Mouse (Mus musculus) forebrain, embryonic 15.5 days (tissue): ENCODE results near the gene Cks1b. TPM values are rescaled to one million over a fixed set of nuclear protein-coding genes. Genes with fewer than 3 reads are reported as not detected.

ENCODE experiments used
- ATAC-seq: fragments of 200-750 bp; cut with Nextera tagmentation; replicated peaks from 2 replicates; pipeline ENCODE4 v1.8.0; 2017; ENCODE audit warnings: mild to moderate bottlenecking, moderate TSS enrichment, moderate library complexity
- H3K27ac ChIP-seq: fragments of 300-500 bp; sonication (generic); replicated peaks from 2 replicates; pipeline ENCODE4 v1.5.1; 2015; ENCODE audit warnings: mild to moderate bottlenecking, inconsistent platforms
- H3K27me3 ChIP-seq: fragments of 300-500 bp; sonication (generic); 2 replicates; pipeline ENCODE4 v1.6.1; 2015; ENCODE audit warnings: inconsistent platforms
- H3K36me3 ChIP-seq: fragments of 300-500 bp; sonication (generic); 2 replicates; pipeline ENCODE4 v1.6.1; 2015; ENCODE audit warnings: mild to moderate bottlenecking, inconsistent platforms
- H3K4me1 ChIP-seq: fragments of 300-500 bp; sonication (generic); 2 replicates; pipeline ENCODE4 v1.6.1; 2015; ENCODE audit warnings: inconsistent platforms
- H3K4me2 ChIP-seq: fragments of 300-500 bp; sonication (generic); replicated peaks from 2 replicates; pipeline ENCODE4 v1.6.1; 2015; ENCODE audit warnings: mild to moderate bottlenecking, inconsistent platforms
- H3K4me3 ChIP-seq: fragments of 300-500 bp; sonication (generic); 2 replicates; pipeline ENCODE4 v1.5.1; 2015; ENCODE audit warnings: mild to moderate bottlenecking, inconsistent platforms
- H3K9ac ChIP-seq: fragments of 300-500 bp; sonication (generic); replicated peaks from 2 replicates; pipeline ENCODE4 v1.6.1; 2015; ENCODE audit warnings: mild to moderate bottlenecking, inconsistent platforms
- H3K9me3 ChIP-seq: fragments of 300-500 bp; sonication (generic); 2 replicates; pipeline ENCODE4 v1.6.1; 2016; ENCODE audit warnings: inconsistent platforms
- WGBS: fragments of 180-500 bp; shearing (Covaris S2); methylation state at CpG from one replicate; pipeline ENCODE4 v1.1.7; 2015; ENCODE audit warnings: mixed read lengths; 5-methylcytosine and 5-hydroxymethylcytosine counted together
- polyA plus RNA-seq: library from polyadenylated mRNA; unstranded; fragments of >200 nt; fragmentation: Nextera tagmentation; extraction: Ambion mirVana; gene quantifications from 2 replicates; pipeline ENCODE4 v1.2.1, GENCODE M21; 2015

Cks1b gene
- polyA plus RNA-seq, 1 experiment from 2014 or later = 165 TPM

DNA sequence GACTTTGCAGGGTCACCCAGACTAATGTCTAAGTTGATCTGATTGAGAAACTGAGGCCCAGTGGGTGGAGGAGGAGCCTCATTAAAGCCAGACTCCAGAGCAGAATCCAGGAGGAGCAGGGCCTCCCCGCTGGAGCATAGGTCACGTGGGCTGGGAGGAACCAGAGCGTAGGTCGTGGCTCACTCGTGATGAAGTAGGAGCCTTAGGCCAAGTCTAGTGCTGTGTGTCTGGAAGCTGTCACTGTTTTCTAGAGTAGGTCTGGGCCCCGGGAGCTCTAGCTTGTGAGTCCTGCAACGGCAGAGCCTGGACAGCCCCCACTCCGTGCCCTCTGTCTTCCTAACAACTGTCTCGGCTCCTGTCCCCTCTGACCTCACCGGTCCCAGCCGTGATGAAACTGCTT is 50.8 kb downstream of the Cks1b start:
- Histone ChIP-seq H3K9me3 (no peaks in the 10 kb centered on the region), H3K4me3 (no peak overlapping the region), H3K4me2 (no peak overlapping the region), H3K27me3 (no peaks in the 10 kb centered on the region), H3K9ac (no peak overlapping the region), H3K36me3 (no peaks in the 10 kb centered on the region), H3K27ac (no peak overlapping the region), H3K4me1 (no peaks in the 10 kb centered on the region)
- no peak for ATAC-seq
- WGBS = 77% methylated on average over 11 of the region's 11 CpGs

DNA sequence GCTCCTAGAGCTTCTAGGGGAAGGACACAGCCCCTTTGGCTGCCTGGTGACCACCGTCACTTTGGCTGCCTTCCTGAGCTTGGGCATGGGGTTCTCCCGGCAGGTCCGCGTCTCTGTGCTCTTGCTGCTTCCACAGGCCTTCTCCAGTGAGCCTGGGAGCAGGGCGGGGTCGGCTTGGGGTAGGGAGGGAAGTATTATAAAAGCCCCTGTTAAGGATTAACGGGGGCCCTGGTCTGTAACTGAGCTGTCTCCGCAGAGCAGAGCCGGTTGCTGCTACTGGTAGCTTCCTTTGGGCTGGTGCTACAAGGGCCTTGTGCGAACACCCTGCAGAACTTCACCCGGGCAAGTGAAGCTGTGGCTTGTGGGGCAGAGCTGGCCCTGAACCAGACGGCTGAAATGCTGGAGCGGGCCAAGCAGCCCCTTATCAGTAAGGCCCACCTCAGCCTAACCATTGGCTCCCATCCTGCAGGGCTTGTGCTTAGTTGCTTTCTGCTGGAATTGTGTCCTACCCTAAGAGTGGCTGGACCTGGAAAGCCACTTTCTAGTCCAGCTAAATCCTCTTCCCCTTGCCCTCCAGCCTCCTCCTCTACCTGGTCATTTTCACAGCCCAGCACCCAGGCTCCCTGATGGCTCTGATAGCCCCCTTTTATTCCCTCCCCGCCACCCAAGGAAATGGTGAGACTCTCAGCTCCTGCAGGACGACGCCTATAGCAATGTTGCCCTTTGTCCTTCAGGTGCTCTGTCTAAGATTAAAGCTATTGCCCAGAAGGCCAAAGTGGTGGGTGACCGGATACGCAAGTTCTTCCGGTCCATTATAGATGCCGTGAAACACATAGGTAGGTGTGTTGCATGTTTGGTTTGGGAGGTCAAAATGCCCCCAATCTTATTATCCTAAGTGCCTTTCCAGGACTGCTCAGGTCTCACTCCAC is 52.4 kb downstream of the Cks1b start:
- WGBS = 78% methylated on average over 20 of the region's 20 CpGs
- ATAC-seq = no peak
- H3K9ac ChIP-seq = no peak overlapping the region
- H3K27ac ChIP-seq = no peak overlapping the region
- H3K4me1 ChIP-seq = no peaks in the 10 kb centered on the region
- no peaks in the 10 kb centered on the region for H3K27me3 ChIP-seq
- no peak overlapping the region for H3K4me3 ChIP-seq
- no peaks in the 10 kb centered on the region for H3K36me3 ChIP-seq
- no peaks in the 10 kb centered on the region for H3K9me3 ChIP-seq
- H3K4me2 ChIP-seq = no peak overlapping the region

Other genes with a start within 250 kb of the Cks1b start
- gene Scamp3, start 240.9 kb downstream of the Cks1b start, polyA plus RNA-seq = 116 and 120 TPM in 2 replicates
- gene Fam189b, start 235.2 kb downstream of the Cks1b start, polyA plus RNA-seq = 22.3 and 24.6 TPM in 2 replicates
- 39.2 and 42.7 TPM in 2 replicates for gene Gba, start 215.5 kb downstream of the Cks1b start, polyA plus RNA-seq
- 67.0 and 68.3 TPM in 2 replicates for gene Thbs3, start 203.2 kb downstream of the Cks1b start, polyA plus RNA-seq
- 172 and 175 TPM in 2 replicates for gene Mtx1, start 191.3 kb downstream of the Cks1b start, polyA plus RNA-seq
- gene Muc1, start 189.3 kb downstream of the Cks1b start, polyA plus RNA-seq = 1.1 and 1.8 TPM in 2 replicates
- 192 and 205 TPM in 2 replicates for gene Krtcap2, start 172.4 kb downstream of the Cks1b start, polyA plus RNA-seq
- 57.7 and 58.7 TPM in 2 replicates for gene Trim46, start 172.1 kb downstream of the Cks1b start, polyA plus RNA-seq
- gene Dpm3, start 159.0 kb downstream of the Cks1b start, polyA plus RNA-seq = 76.5 and 89.6 TPM in 2 replicates
- 35.4 and 40.6 TPM in 2 replicates for gene Slc50a1, start 147.8 kb downstream of the Cks1b start, polyA plus RNA-seq
- 9.2 and 9.9 TPM in 2 replicates for gene Efna1, start 137.2 kb downstream of the Cks1b start, polyA plus RNA-seq
- gene Efna3, start 95.4 kb downstream of the Cks1b start, polyA plus RNA-seq = 41.0 and 42.5 TPM in 2 replicates
- 14.4 and 15.7 TPM in 2 replicates for gene Efna4, start 80.4 kb downstream of the Cks1b start, polyA plus RNA-seq
- 32.9 and 34.0 TPM in 2 replicates for gene Adam15, start 68.4 kb downstream of the Cks1b start, polyA plus RNA-seq
- 0.11 and 0.13 TPM in 2 replicates for gene Dcst2, start 56.4 kb downstream of the Cks1b start, polyA plus RNA-seq
- gene Dcst1, start 53.1 kb downstream of the Cks1b start, polyA plus RNA-seq = 0.51 and 0.89 TPM in 2 replicates
- gene Zbtb7b, start 23.6 kb downstream of the Cks1b start, polyA plus RNA-seq = 0.37 and 0.52 TPM in 2 replicates
- gene Lenep, start 15.6 kb downstream of the Cks1b start, polyA plus RNA-seq = 0.64 and 0.82 TPM in 2 replicates
- gene Flad1, start 6.5 kb downstream of the Cks1b start, polyA plus RNA-seq = 42.0 and 42.3 TPM in 2 replicates
- 14.3 and 15.8 TPM in 2 replicates for gene Shc1, start 60 bp upstream of the Cks1b start, polyA plus RNA-seq
- gene Pygo2, start 11.8 kb upstream of the Cks1b start, polyA plus RNA-seq = 39.4 and 41.5 TPM in 2 replicates
- gene Pbxip1, start 18.3 kb upstream of the Cks1b start, polyA plus RNA-seq = 12.1 and 15.1 TPM in 2 replicates
- gene Pmvk, start 36.2 kb upstream of the Cks1b start, polyA plus RNA-seq = 80.2 and 80.9 TPM in 2 replicates
- gene Kcnn3, start 101.8 kb upstream of the Cks1b start, polyA plus RNA-seq = 9.0 and 10.4 TPM in 2 replicates